Mouse (Mus musculus) embryonic facial prominence, embryonic 14.5 days (tissue): Measurements from ENCODE around the gene Msi2. TPM values are rescaled to one million over a fixed set of nuclear protein-coding genes. Genes with fewer than 3 reads are reported as not detected.
A peak's percentile ranks its signal among the peaks of the same experiment; 100 is the strongest.

Experiments
- ATAC-seq: fragments of 200-750 bp; cut with Nextera tagmentation; 2 replicates; pipeline ENCODE4 v1.8.0; 2017; ENCODE audit warnings: low read depth, moderate number of reproducible peaks, moderate TSS enrichment
- DNase-seq: peaks from one replicate; pipeline ENCODE4 v3.0.0-alpha.2; 2015; ENCODE audit warnings: low spot score
- H3K27ac ChIP-seq: fragments of 300-500 bp; sonication (generic); replicated peaks from 2 replicates; pipeline ENCODE4 v1.5.1; 2014; ENCODE audit warnings: low read depth, mild to moderate bottlenecking, low read length, moderate library complexity
- H3K27me3 ChIP-seq: fragments of 300-500 bp; sonication (generic); replicated peaks from 2 replicates; pipeline ENCODE4 v1.6.1; 2014; ENCODE audit warnings: low read length; ENCODE audit not compliant: control insufficient read depth, insufficient read depth
- H3K36me3 ChIP-seq: fragments of 300-500 bp; sonication (generic); 2 replicates; pipeline ENCODE4 v1.6.1; 2014; ENCODE audit warnings: low read length, mixed read lengths; ENCODE audit not compliant: control insufficient read depth, insufficient read depth
- H3K4me1 ChIP-seq: fragments of 300-500 bp; sonication (generic); 2 replicates; pipeline ENCODE4 v1.6.1; 2014; ENCODE audit warnings: antibody characterized with exemption, low read length; ENCODE audit not compliant: control insufficient read depth, insufficient read depth
- H3K4me2 ChIP-seq: fragments of 300-500 bp; sonication (generic); 2 replicates; pipeline ENCODE4 v1.6.1; 2014; ENCODE audit warnings: low read depth, mild to moderate bottlenecking, low read length, moderate library complexity, mixed read lengths
- H3K4me3 ChIP-seq: fragments of 300-500 bp; sonication (generic); 2 replicates; pipeline ENCODE4 v1.5.1; 2014; ENCODE audit warnings: low read depth, mild to moderate bottlenecking, low read length
- H3K9ac ChIP-seq: fragments of 300-500 bp; sonication (generic); 2 replicates; pipeline ENCODE4 v1.6.1; 2014; ENCODE audit warnings: low read depth, mild to moderate bottlenecking, low read length, moderate library complexity, mixed read lengths
- H3K9me3 ChIP-seq: fragments of 300-500 bp; sonication (generic); 2 replicates; pipeline ENCODE4 v1.6.1; 2016; ENCODE audit warnings: low read length; ENCODE audit not compliant: control insufficient read depth
- WGBS: fragments of 180-500 bp; shearing (Covaris S2); extraction: QIAGEN DNeasy Blood & Tissue Kit; methylation state at CpG from one replicate; pipeline ENCODE4 v1.1.7; 2014; 5-methylcytosine and 5-hydroxymethylcytosine counted together
- polyA plus RNA-seq: library from polyadenylated mRNA; unstranded; fragments of >200 nt; fragmentation: Nextera tagmentation; extraction: Ambion mirVana; gene quantifications from 2 replicates; pipeline ENCODE4 v1.2.1, GENCODE M21; 2014

Msi2 gene
- polyA plus RNA-seq, 1 experiment from 2014 or later: 15.2 TPM

DNA sequence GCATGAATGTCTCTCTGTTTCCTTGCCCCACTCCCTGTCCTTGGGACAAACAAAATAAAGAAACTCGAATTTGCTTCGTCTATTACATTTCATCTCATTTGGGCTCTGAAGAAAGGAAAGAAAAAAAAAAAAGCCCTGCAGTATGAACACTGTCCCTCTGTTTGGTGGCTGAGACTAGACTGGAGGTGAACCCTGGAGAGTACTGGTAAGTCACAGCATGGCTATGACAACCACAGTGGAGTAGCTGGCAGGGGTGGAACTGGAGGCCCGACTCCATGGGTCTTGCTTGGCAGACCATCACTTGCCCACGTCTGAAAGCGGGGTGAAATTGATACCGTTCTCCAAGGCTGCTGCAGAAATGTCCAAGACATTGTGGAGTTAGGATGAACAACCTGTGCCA, 71.8 kb downstream of the Msi2 start:
- ATAC-seq (no peak), DNase-seq (no peak)
- 72% methylated on average over 6 of the region's 6 CpGs for WGBS
- H3K9me3 ChIP-seq: no peaks in the 10 kb centered on the region
- no peaks in the 10 kb centered on the region for H3K27me3 ChIP-seq
- no peak overlapping the region for H3K4me3 ChIP-seq
- no peak overlapping the region for H3K4me2 ChIP-seq
- peaks cover 38% of the 10 kb centered on the region for H3K4me1 ChIP-seq
- H3K27ac ChIP-seq: 0 out of 2 replicates have a peak overlapping the region, but pooled peaks have one; percentile 6
- H3K9ac ChIP-seq: no peak overlapping the region
- 0 out of 2 replicates have a peak, but pooled peaks cover 4% of the 10 kb centered on the region for H3K36me3 ChIP-seq

DNA sequence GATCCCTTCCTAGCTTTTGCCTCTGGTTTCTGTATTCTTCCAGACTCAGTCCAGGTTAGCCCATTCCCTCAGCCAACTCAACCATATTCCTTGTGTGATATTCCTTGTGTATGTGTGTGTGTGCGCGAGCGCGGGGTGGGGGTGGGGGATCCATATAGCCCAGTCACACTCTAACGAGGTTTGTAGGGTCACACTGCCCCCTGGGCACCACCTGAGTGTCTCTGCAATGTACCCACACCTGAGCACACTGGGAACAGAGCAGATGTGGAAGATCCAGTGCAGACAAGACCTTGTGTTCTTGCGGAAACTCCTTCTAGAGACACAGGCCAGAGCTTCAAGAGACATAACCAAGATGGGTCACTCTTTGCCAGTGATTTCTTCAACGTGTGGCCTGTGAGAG, 72.5 kb downstream of the Msi2 start:
- Histone ChIP-seq H3K4me1 (peaks cover 37% of the 10 kb centered on the region), H3K4me3 (no peak overlapping the region), H3K4me2 (no peak overlapping the region), H3K9ac (no peak overlapping the region), H3K36me3 (0 out of 2 replicates have a peak, but pooled peaks cover 4% of the 10 kb centered on the region), H3K9me3 (no peaks in the 10 kb centered on the region), H3K27ac (0 out of 2 replicates have a peak overlapping the region, but pooled peaks have one; percentile 6), H3K27me3 (no peaks in the 10 kb centered on the region)
- 64% methylated on average over 7 of the region's 7 CpGs for WGBS
- ATAC-seq: no peak; the same call in 1 of the 2 replicates
- DNase-seq: no peak

- ATAC-seq: no peak
- Histone ChIP-seq H3K4me1 (peaks cover 29% of the 10 kb centered on the region), H3K27me3 (no peaks in the 10 kb centered on the region), H3K4me3 (no peak overlapping the region), H3K36me3 (0 out of 2 replicates have a peak, but pooled peaks cover 4% of the 10 kb centered on the region), H3K9me3 (no peaks in the 10 kb centered on the region), H3K27ac (no peak overlapping the region), H3K4me2 (no peak overlapping the region), H3K9ac (no peak overlapping the region)
- no peak for DNase-seq
- WGBS: 33% methylated on average over 7 of the region's 7 CpGs
Measured at GRCm38 (mm10) chr11:88644719-88645118, 73.6 kb downstream of the Msi2 start.

DNA sequence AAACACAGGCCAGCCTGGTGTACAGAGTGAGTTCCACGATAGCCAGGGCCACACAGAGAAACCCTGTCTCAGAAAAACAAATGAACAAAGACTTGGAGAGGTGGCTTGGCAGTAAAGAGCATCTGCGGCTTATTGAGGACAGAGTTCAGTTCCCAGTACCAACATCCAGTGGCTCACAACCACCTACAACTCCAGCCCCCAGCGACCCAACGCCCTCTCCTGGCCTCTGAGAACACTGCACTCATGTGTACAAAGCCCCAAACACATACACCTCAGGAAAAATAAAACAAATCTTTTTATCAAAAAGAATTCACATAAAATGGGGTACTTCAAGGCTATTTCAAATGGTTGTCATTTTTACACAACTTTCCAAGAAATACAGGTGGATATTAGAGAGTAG, 78.5 kb downstream of the Msi2 start:
- peaks cover 10% of the 10 kb centered on the region; the same call in 1 of the 2 replicates for H3K4me1 ChIP-seq
- 75% methylated on average over 4 of the region's 4 CpGs for WGBS
- H3K9me3 ChIP-seq: no peaks in the 10 kb centered on the region
- H3K9ac ChIP-seq: no peak overlapping the region
- H3K36me3 ChIP-seq: no peaks in the 10 kb centered on the region
- DNase-seq (no peak), ATAC-seq (no peak)
- H3K4me3 ChIP-seq: no peak overlapping the region
- H3K27me3 ChIP-seq: no peaks in the 10 kb centered on the region
- no peak overlapping the region for H3K4me2 ChIP-seq
- H3K27ac ChIP-seq: no peak overlapping the region

- no peak overlapping the region for H3K27ac ChIP-seq
- no peak overlapping the region for H3K4me2 ChIP-seq
- DNase-seq (no peak), ATAC-seq (no peak)
- peaks cover 7% of the 10 kb centered on the region; the same call in 1 of the 2 replicates for H3K4me1 ChIP-seq
- WGBS: 83% methylated on average over 6 of the region's 6 CpGs
- no peaks in the 10 kb centered on the region for H3K36me3 ChIP-seq
- no peak overlapping the region for H3K9ac ChIP-seq
- no peaks in the 10 kb centered on the region for H3K9me3 ChIP-seq
- no peaks in the 10 kb centered on the region for H3K27me3 ChIP-seq
- no peak overlapping the region for H3K4me3 ChIP-seq
Measured at GRCm38 (mm10) chr11:88638936-88639542, 79.3 kb downstream of the Msi2 start.

GRCm38 (mm10) chr11:88638254-88638653, 80.1 kb downstream of the Msi2 start:
- H3K4me3 ChIP-seq: no peak overlapping the region
- no peak for DNase-seq
- no peaks in the 10 kb centered on the region for H3K9me3 ChIP-seq
- no peak for ATAC-seq
- H3K4me1 ChIP-seq: peaks cover 7% of the 10 kb centered on the region; the same call in 1 of the 2 replicates
- H3K4me2 ChIP-seq: no peak overlapping the region
- no peaks in the 10 kb centered on the region for H3K36me3 ChIP-seq
- H3K27me3 ChIP-seq: no peaks in the 10 kb centered on the region
- no peak overlapping the region for H3K27ac ChIP-seq
- 93% methylated on average over 2 of the region's 2 CpGs for WGBS
- no peak overlapping the region for H3K9ac ChIP-seq

DNA sequence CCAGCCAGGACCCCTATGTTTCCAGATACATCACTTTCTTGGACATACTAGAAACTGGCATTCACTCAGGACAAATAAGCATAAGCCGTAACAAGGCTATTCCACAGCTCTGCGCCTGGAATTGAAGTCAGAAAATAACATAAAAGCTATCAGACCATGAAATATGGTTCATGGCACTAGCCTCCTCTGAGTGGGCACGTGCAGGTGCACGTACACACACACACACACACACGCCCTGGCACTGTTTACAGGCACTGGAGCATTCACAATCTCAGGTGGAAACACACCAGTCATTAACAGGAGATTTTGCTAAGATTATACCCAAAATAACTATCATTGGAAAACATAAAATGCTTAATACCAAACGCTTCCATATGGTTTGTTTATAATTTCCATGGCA, 81.4 kb downstream of the Msi2 start:
- no peak for DNase-seq
- no peak overlapping the region for H3K4me2 ChIP-seq
- no peaks in the 10 kb centered on the region for H3K9me3 ChIP-seq
- H3K27me3 ChIP-seq: no peaks in the 10 kb centered on the region
- H3K9ac ChIP-seq: no peak overlapping the region
- H3K4me3 ChIP-seq: no peak overlapping the region
- no peaks in the 10 kb centered on the region for H3K36me3 ChIP-seq
- ATAC-seq: no peak
- peaks cover 7% of the 10 kb centered on the region; the same call in 1 of the 2 replicates for H3K4me1 ChIP-seq
- no peak overlapping the region for H3K27ac ChIP-seq
- 89% methylated on average over 6 of the region's 6 CpGs for WGBS

DNA sequence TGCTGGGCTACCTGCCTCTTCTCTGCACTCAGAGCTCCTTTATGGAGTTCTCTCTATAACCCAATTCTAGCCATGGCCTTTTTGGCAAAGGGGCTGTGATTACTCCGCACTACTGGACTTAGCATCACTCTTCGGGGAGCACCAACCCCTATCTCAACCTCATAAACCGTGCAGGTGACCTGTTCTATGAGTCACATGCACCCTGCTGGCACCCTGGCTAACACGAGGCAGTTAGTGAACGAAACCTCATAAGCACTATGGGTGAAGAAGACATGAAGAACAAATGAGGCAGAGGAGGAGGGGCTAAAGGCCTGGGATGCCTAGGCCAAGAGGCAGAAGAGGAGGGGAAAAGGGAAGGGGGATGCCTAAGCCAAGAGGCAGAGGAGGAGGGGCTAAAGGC, 82.0 kb downstream of the Msi2 start:
- no peaks in the 10 kb centered on the region for H3K36me3 ChIP-seq
- no peak overlapping the region for H3K4me3 ChIP-seq
- no peak overlapping the region for H3K4me2 ChIP-seq
- H3K9ac ChIP-seq: no peak overlapping the region
- H3K27me3 ChIP-seq: no peaks in the 10 kb centered on the region
- no peaks in the 10 kb centered on the region for H3K9me3 ChIP-seq
- no peak overlapping the region for H3K27ac ChIP-seq
- H3K4me1 ChIP-seq: peaks cover 7% of the 10 kb centered on the region; the same call in 1 of the 2 replicates
- DNase-seq (no peak), ATAC-seq (no peak)
- WGBS: 90% methylated on average over 5 of the region's 5 CpGs

DNA sequence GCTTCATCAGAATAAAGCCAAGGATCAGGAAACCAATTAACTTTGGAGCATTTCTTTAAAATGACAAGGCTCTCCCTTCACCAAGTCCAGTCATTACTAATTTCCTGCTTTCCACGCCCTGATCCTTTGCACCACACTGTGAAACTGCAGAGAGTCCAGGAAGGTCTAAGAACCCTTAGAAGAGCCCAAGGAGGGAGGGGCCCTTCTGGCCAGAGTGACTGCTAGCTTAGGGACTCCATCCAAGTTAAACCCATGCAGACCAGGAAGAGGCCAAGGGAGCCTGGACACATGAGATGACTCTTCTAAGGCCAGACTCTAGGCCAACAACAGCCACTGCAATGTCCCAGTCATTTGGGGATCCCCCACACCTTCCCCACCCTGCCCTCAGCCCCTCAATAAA, 83.7 kb downstream of the Msi2 start:
- Histone ChIP-seq H3K4me1 (peaks cover 7% of the 10 kb centered on the region; the same call in 1 of the 2 replicates), H3K36me3 (peaks cover 4% of the 10 kb centered on the region; the same call in 1 of the 2 replicates), H3K4me3 (no peak overlapping the region), H3K9ac (no peak overlapping the region), H3K27ac (no peak overlapping the region), H3K4me2 (no peak overlapping the region), H3K27me3 (no peaks in the 10 kb centered on the region), H3K9me3 (no peaks in the 10 kb centered on the region)
- ATAC-seq: no peak
- no peak for DNase-seq
- WGBS: 64% methylated on average over 1 of the region's 1 CpGs
